Mouse (Mus musculus): Measurements from ENCODE around the gene Ankrd37.

DNA sequence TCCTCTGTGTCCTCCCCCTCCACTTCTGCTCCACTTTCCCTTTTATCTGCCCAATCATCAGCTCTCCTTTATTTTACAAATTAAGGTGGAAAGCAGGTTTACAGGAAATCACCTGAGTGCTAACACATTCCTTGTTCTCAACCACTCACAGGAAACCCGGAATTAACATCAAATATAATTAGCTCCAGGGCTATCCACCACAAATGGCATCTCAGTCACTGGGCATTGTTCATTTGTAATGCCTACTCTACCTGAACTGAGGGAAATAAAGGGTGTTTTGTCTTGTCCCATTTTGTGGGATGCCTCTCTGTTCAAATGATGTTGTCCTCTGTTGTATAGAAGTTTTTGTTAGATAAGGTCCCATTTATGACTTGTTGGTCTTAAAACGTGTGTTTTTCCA is 54.9 kb downstream of the Ankrd37 start:
- TF ChIP-seq MYOG (IDR thresholded peaks at IDR 0.05; ENCODE audit: control insufficient read depth in 1 of 3, insufficient read depth in 1 of 3, insufficient read length in 2 of 3, low read depth in 2 of 3) (no peak), USF1 (IDR thresholded peaks at IDR 0.05; ENCODE audit: low read depth) (no peak), REST (IDR thresholded peaks at IDR 0.05; ENCODE audit: insufficient read depth, insufficient read length) (no peak), POLR2A (IDR thresholded peaks at IDR 0.05; ENCODE audit: insufficient read length, low read depth) (no peak), POLR2AphosphoS2 (IDR thresholded peaks at IDR 0.05; ENCODE audit: insufficient read length, low read depth) (no peak), MYOD1 (IDR thresholded peaks at IDR 0.05; ENCODE audit: control insufficient read depth in 1 of 3, insufficient read length in 2 of 3, low read depth in 2 of 3) (no peak), E2F4 (IDR thresholded peaks at IDR 0.05; ENCODE audit: insufficient read depth) (no peak), MAX (IDR thresholded peaks at IDR 0.05; ENCODE audit: low read depth) (no peak), CEBPB (IDR thresholded peaks at IDR 0.05; ENCODE audit: insufficient read depth, poor library complexity, severe bottlenecking) (no peak), SRF (IDR thresholded peaks at IDR 0.05; ENCODE audit: control insufficient read depth, insufficient read length, low read depth) (no peak), TCF12 (IDR thresholded peaks at IDR 0.05; ENCODE audit: insufficient read depth, poor library complexity, severe bottlenecking) (no peak)

All from myocyte (in vitro differentiated cells).